Mouse (Mus musculus): ENCODE measurements around the gene Rasgef1b. TPM values are rescaled to one million over a fixed set of nuclear protein-coding genes. Genes with fewer than 3 reads are reported as not detected.

Rasgef1b gene
- total and polyA plus RNA-seq, 3 experiments = 0.17 to 0.26 (median 0.21) TPM

DNA sequence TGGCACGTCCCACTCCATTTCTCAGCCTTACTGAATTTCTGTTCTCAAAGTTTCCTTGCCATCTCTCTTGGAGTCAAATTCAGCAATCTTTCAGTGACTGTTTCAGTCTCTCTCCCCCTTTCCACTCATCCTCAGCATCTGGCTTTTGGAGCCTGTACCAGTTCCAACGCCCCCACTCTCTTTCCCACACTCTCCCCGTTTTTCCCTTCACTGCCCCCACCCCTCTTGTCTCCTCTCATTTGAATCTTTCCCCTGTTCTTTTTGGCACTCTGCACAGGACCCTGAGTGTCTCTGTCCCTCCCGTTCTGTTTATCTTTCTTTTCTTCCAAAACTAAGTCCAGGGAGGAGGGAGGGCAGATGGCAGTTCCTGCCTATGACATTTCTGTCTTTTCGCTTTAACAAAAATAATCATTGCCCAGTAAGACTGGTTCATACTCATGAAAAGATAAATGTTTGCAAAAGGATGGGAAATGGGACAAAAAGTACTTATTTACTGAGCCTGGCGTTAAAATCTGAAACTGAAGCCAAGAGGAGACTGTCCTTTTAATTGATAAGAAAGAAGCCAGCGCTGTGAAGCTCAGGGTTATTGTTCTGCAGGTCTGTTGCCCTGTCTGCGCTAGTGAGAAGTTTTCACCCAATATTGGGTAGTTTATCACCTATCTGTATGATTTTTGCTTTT, 388.4 kb downstream of the Rasgef1b start:
- DNase-seq (ENCODE audit: extremely low read depth) = no peak
- Histone ChIP-seq H3K4me3 (replicated peaks in 1 of 3; ENCODE audit: low read depth in 2 of 3, low read length in 2 of 3, poor library complexity in 1 of 3) (no peak overlapping the region), H3K4me2 (ENCODE audit: insufficient read depth, low read depth, poor library complexity, severe bottlenecking) (no peak overlapping the region), H3K9me3 (replicated peaks; ENCODE audit: low read length) (no peaks in the 10 kb centered on the region), H3K27ac (ENCODE audit: insufficient read depth, low read depth) (no peak overlapping the region), H3K36me3 (replicated peaks in 1 of 2; ENCODE audit: control insufficient read depth in 1 of 2, insufficient read depth in 1 of 2, low read length in 1 of 2) (no peaks in the 10 kb centered on the region), H3K9ac (ENCODE audit: insufficient read depth, low read depth) (no peak overlapping the region), H3K27me3 (replicated peaks) (no peaks in the 10 kb centered on the region), H3K4me1 (ENCODE audit: control insufficient read depth in 1 of 2, insufficient read depth in 2 of 2) (peaks cover 0 to 31% of the 10 kb centered on the region in 2 experiments; a peak in 2 of 4 replicates), H3K79me2 (replicated peaks; ENCODE audit: control insufficient read depth, extremely low read depth, insufficient read depth, poor library complexity, severe bottlenecking) (no peaks in the 10 kb centered on the region)
- in situ Hi-C loops (cut with MboI; ENCODE audit: low pct_ligation_motif_present, low pct_unique_long_range_greater_than_20kb, low sequenced_read_pairs) (no loop called here), dilution Hi-C loops (cut with MboI; ENCODE audit: extremely low pct_ligation_motif_present, extremely low pct_unique_long_range_greater_than_20kb, low sequenced_read_pairs) (no loop called here)
- TF ChIP-seq RAD21 (IDR thresholded peaks at IDR 0.05; ENCODE audit: low read depth, low read length) = no peak

DNA sequence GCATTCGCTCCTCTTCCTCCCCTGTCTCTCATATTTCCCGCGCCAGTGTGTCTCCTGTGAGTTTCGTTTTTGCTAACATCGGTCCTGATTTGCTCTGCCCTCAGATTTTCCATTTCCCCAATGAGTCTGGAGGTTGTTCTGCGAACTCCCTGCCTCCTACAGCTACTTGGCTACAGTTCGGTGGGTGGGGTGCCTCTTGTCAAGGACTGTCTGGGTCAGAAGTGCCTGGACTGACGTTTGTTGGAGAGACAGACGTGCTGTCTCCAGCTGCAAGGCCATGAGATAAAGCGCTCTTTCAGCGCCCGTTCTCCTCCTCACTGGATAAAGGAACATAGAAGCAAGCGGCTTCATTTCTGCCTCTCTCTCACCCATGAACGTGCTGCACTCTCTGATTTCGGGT, 389.1 kb downstream of the Rasgef1b start:
- no peak overlapping the region for H3K4me3 ChIP-seq (replicated peaks in 1 of 3; ENCODE audit: low read depth in 2 of 3, low read length in 2 of 3, poor library complexity in 1 of 3)
- TF ChIP-seq ZNF384 (IDR thresholded peaks at IDR 0.05; ENCODE audit: low read depth, low read length) (no peak), USF1 (IDR thresholded peaks at IDR 0.05; ENCODE audit: low read depth, low read length) (no peak), TCF12 (IDR thresholded peaks at IDR 0.05; ENCODE audit: low read depth, low read length) (no peak), ETS1 (conservative IDR thresholded peaks at IDR 0.05; ENCODE audit: low read depth, low read length) (peak; percentile 30; the same call in 1 of the 2 replicates)

DNA sequence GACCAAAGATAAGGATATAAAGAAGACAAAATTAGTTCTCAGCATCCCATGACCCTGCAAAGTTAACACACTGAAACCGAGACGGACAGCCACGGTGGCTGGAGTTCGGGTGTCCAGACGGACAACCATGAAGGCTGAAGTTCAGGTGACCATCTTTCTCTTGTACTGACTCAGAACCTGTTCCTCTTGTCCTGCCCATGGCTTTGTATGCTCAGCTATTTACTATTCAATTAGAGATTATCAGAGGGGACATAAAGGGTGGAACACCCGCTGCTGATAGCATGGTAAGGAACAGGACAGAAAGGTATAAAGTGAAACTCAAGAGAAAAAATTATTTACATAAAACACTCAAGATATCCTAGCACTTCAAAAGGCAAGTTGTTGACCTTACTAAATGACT, 390.0 kb downstream of the Rasgef1b start:
- no peak overlapping the region for H3K9ac ChIP-seq (ENCODE audit: insufficient read depth, low read depth)
- TF ChIP-seq USF2 (conservative IDR thresholded peaks at IDR 0.05; ENCODE audit: low read depth, low read length) (no peak), SMC3 (IDR thresholded peaks at IDR 0.05; ENCODE audit: low read depth, low read length) (no peak), POLR2AphosphoS2 (IDR thresholded peaks at IDR 0.05; ENCODE audit: low read depth, low read length) (no peak), SIN3A (IDR thresholded peaks at IDR 0.05; ENCODE audit: low read length) (no peak), JUN (IDR thresholded peaks at IDR 0.05; ENCODE audit: insufficient read depth, low read depth, low read length) (no peak), POLR2A (IDR thresholded peaks at IDR 0.05; ENCODE audit: low read depth, low read length) (no peak), MYC (IDR thresholded peaks at IDR 0.05; ENCODE audit: low read depth, low read length) (no peak)

More for the DNA sequence above, 389.1 kb downstream of the Rasgef1b start:
- no peaks in the 10 kb centered on the region for H3K36me3 ChIP-seq (replicated peaks in 1 of 2; ENCODE audit: control insufficient read depth in 1 of 2, insufficient read depth in 1 of 2, low read length in 1 of 2)
- no peaks in the 10 kb centered on the region for H3K27me3 ChIP-seq (replicated peaks)
- peak overlapping the region; percentile 36; the same call in 1 of the 2 replicates for H3K4me2 ChIP-seq (ENCODE audit: insufficient read depth, low read depth, poor library complexity, severe bottlenecking)
- H3K79me2 ChIP-seq (replicated peaks; ENCODE audit: control insufficient read depth, extremely low read depth, insufficient read depth, poor library complexity, severe bottlenecking) = no peaks in the 10 kb centered on the region
- no peak overlapping the region for H3K9ac ChIP-seq (ENCODE audit: insufficient read depth, low read depth)
- dilution Hi-C loops (cut with MboI; ENCODE audit: extremely low pct_ligation_motif_present, extremely low pct_unique_long_range_greater_than_20kb, low sequenced_read_pairs) (no loop called here), in situ Hi-C loops (cut with MboI; ENCODE audit: low pct_ligation_motif_present, low pct_unique_long_range_greater_than_20kb, low sequenced_read_pairs) (no loop called here)
- peaks cover 0 to 32% of the 10 kb centered on the region in 2 experiments; a peak in 2 of 4 replicates for H3K4me1 ChIP-seq (ENCODE audit: control insufficient read depth in 1 of 2, insufficient read depth in 2 of 2)
- no peak overlapping the region for H3K27ac ChIP-seq (ENCODE audit: insufficient read depth, low read depth)
- H3K9me3 ChIP-seq (replicated peaks; ENCODE audit: low read length) = no peaks in the 10 kb centered on the region
- peak; percentile 62 for DNase-seq (ENCODE audit: extremely low read depth)

More for the DNA sequence above, 390.0 kb downstream of the Rasgef1b start:
- Histone ChIP-seq H3K36me3 (replicated peaks in 1 of 2; ENCODE audit: control insufficient read depth in 1 of 2, insufficient read depth in 1 of 2, low read length in 1 of 2) (no peaks in the 10 kb centered on the region), H3K27ac (ENCODE audit: insufficient read depth, low read depth) (no peak overlapping the region), H3K27me3 (replicated peaks) (no peaks in the 10 kb centered on the region), H3K79me2 (replicated peaks; ENCODE audit: control insufficient read depth, extremely low read depth, insufficient read depth, poor library complexity, severe bottlenecking) (no peaks in the 10 kb centered on the region), H3K4me1 (ENCODE audit: control insufficient read depth in 1 of 2, insufficient read depth in 2 of 2) (peaks cover 0 to 41% of the 10 kb centered on the region in 2 experiments; a peak in 2 of 4 replicates), H3K4me2 (ENCODE audit: insufficient read depth, low read depth, poor library complexity, severe bottlenecking) (no peak overlapping the region), H3K4me3 (replicated peaks in 1 of 3; ENCODE audit: low read depth in 2 of 3, low read length in 2 of 3, poor library complexity in 1 of 3) (no peak overlapping the region), H3K9me3 (replicated peaks; ENCODE audit: low read length) (no peaks in the 10 kb centered on the region)
- dilution Hi-C loops (cut with MboI; ENCODE audit: extremely low pct_ligation_motif_present, extremely low pct_unique_long_range_greater_than_20kb, low sequenced_read_pairs) = no loop called here
- no peak for DNase-seq (ENCODE audit: extremely low read depth)
- in situ Hi-C loops (cut with MboI; ENCODE audit: low pct_ligation_motif_present, low pct_unique_long_range_greater_than_20kb, low sequenced_read_pairs) = no loop called here
